Mouse (Mus musculus) kidney, adult 2 months (tissue): Measurements from ENCODE around the gene Pknox2.

ENCODE experiments used
- CTCF ChIP-seq: fragments of 200-500 bp; conservative IDR thresholded peaks from 2 replicates; pipeline ENCODE4 v1.5.1; 2011; ENCODE audit warnings: low read depth, mild to moderate bottlenecking, control low read depth, low read length, moderate library complexity, mixed read lengths; ENCODE audit not compliant: insufficient read depth, insufficient read length
- POLR2A ChIP-seq: fragments of 200-500 bp; IDR thresholded peaks from one replicate; pipeline ENCODE4 v1.6.1; 2011; ENCODE audit warnings: low read depth, low read length, control low read depth

DNA sequence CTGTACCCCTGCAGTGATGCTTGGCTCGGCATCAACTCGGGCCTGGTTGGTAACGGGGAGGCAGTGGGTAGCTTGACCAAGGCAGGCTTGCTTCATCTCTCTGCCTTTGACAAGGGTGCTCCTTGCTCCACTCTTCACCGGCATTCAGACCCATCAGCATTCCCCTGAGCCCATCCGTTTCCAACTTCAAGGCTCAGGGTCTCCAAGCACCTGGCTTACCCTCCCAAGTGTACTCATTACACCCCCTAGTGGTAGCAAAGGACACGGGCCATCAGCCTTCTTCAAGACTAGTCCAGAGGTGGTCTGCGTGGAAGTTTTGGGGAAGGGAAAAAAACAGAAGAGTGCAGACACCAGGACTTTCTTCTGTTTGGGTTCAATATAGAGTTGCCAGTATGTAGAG, 178.5 kb downstream of the Pknox2 start:
- peak; percentile 65 for TF ChIP-seq CTCF
- TF ChIP-seq POLR2A = no peak
